Mouse (Mus musculus): ENCODE measurements around the gene Mier3. TPM values are rescaled to one million over a fixed set of nuclear protein-coding genes. Genes with fewer than 3 reads are reported as not detected.
A peak's percentile ranks its signal among the peaks of the same experiment; 100 is the strongest.

The Mier3 gene
- polyA plus RNA-seq, 1 experiment from 2014 or later: 12.0 TPM

- no peak overlapping the region for H3K4me3 ChIP-seq
- H3K27ac ChIP-seq: no peak overlapping the region; the same call in 1 of the 2 replicates
- H3K27me3 ChIP-seq: no peaks in the 10 kb centered on the region
- no peaks in the 10 kb centered on the region for H3K36me3 ChIP-seq
- H3K9ac ChIP-seq: no peak overlapping the region
- no peak for ATAC-seq (replicated peaks; ENCODE audit: insufficient number of reproducible peaks, insufficient read depth, low FRiP score, low read depth)
- no peak overlapping the region for H3K4me2 ChIP-seq
- no peaks in the 10 kb centered on the region for H3K9me3 ChIP-seq (replicated peaks)
- H3K4me1 ChIP-seq (replicated peaks): no peaks in the 10 kb centered on the region
- WGBS: 61% methylated on average over 12 of the region's 12 CpGs
Measured at GRCm38 (mm10) chr13:111658501-111659280, 22.1 kb upstream of the Mier3 start.

- WGBS: 73% methylated on average over 8 of the region's 8 CpGs
Measured at GRCm38 (mm10) chr13:111659430-111659829, 21.3 kb upstream of the Mier3 start.

GRCm38 (mm10) chr13:111660072-111660471 lies 20.7 kb upstream of the Mier3 start:
- 70% methylated on average over 13 of the region's 13 CpGs for WGBS
- Histone ChIP-seq H3K9ac (no peak overlapping the region), H3K36me3 (no peaks in the 10 kb centered on the region), H3K4me1 (replicated peaks) (no peaks in the 10 kb centered on the region), H3K9me3 (replicated peaks) (no peaks in the 10 kb centered on the region), H3K4me2 (no peak overlapping the region), H3K4me3 (no peak overlapping the region), H3K27ac (no peak overlapping the region), H3K27me3 (no peaks in the 10 kb centered on the region)
- ATAC-seq (replicated peaks; ENCODE audit: insufficient number of reproducible peaks, insufficient read depth, low FRiP score, low read depth): no peak

More at GRCm38 (mm10) chr13:111659430-111659829, 21.3 kb upstream of the Mier3 start:
- no peaks in the 10 kb centered on the region for H3K4me1 ChIP-seq (replicated peaks)
- H3K36me3 ChIP-seq: no peaks in the 10 kb centered on the region
- no peak for ATAC-seq (replicated peaks; ENCODE audit: insufficient number of reproducible peaks, insufficient read depth, low FRiP score, low read depth)
- no peak overlapping the region for H3K27ac ChIP-seq
- H3K9ac ChIP-seq: no peak overlapping the region
- H3K4me3 ChIP-seq: no peak overlapping the region
- H3K27me3 ChIP-seq: no peaks in the 10 kb centered on the region
- no peaks in the 10 kb centered on the region for H3K9me3 ChIP-seq (replicated peaks)
- H3K4me2 ChIP-seq: no peak overlapping the region

- H3K27me3 ChIP-seq: no peaks in the 10 kb centered on the region
- ATAC-seq (replicated peaks; ENCODE audit: insufficient number of reproducible peaks, insufficient read depth, low FRiP score, low read depth): no peak
- no peak overlapping the region for H3K4me2 ChIP-seq
- H3K4me1 ChIP-seq (replicated peaks): no peaks in the 10 kb centered on the region
- H3K27ac ChIP-seq: no peak overlapping the region
- no peak overlapping the region for H3K4me3 ChIP-seq
- H3K9me3 ChIP-seq (replicated peaks): no peaks in the 10 kb centered on the region
- H3K36me3 ChIP-seq: no peaks in the 10 kb centered on the region
- 56% methylated on average over 3 of the region's 3 CpGs for WGBS
- no peak overlapping the region for H3K9ac ChIP-seq
Measured at GRCm38 (mm10) chr13:111660556-111660955, 20.2 kb upstream of the Mier3 start.

GRCm38 (mm10) chr13:111668016-111668415 lies 12.8 kb upstream of the Mier3 start:
- no peak overlapping the region for H3K4me2 ChIP-seq
- H3K27me3 ChIP-seq: no peaks in the 10 kb centered on the region
- H3K27ac ChIP-seq: no peak overlapping the region
- no peak overlapping the region for H3K4me3 ChIP-seq
- WGBS: 85% methylated on average over 7 of the region's 7 CpGs
- ATAC-seq (replicated peaks; ENCODE audit: insufficient number of reproducible peaks, insufficient read depth, low FRiP score, low read depth): no peak
- no peak overlapping the region for H3K9ac ChIP-seq
- H3K36me3 ChIP-seq: no peaks in the 10 kb centered on the region
- H3K9me3 ChIP-seq (replicated peaks): no peaks in the 10 kb centered on the region
- H3K4me1 ChIP-seq (replicated peaks): no peaks in the 10 kb centered on the region

- no peak for ATAC-seq (replicated peaks; ENCODE audit: insufficient number of reproducible peaks, insufficient read depth, low FRiP score, low read depth)
- Histone ChIP-seq H3K27me3 (no peaks in the 10 kb centered on the region), H3K27ac (no peak overlapping the region)
Measured at GRCm38 (mm10) chr13:111676841-111677240, 3.9 kb upstream of the Mier3 start.

GRCm38 (mm10) chr13:111684056-111684625 lies 3.4 kb downstream of the Mier3 start:
- Histone ChIP-seq H3K36me3 (no peaks in the 10 kb centered on the region), H3K4me1 (replicated peaks) (peaks cover 18% of the 10 kb centered on the region), H3K27me3 (no peaks in the 10 kb centered on the region), H3K4me2 (no peak overlapping the region), H3K9ac (no peak overlapping the region), H3K27ac (no peak overlapping the region), H3K9me3 (replicated peaks) (no peaks in the 10 kb centered on the region), H3K4me3 (no peak overlapping the region)
- ATAC-seq (replicated peaks; ENCODE audit: insufficient number of reproducible peaks, insufficient read depth, low FRiP score, low read depth): no peak
- WGBS: 35% methylated on average over 5 of the region's 5 CpGs

More at GRCm38 (mm10) chr13:111676841-111677240, 3.9 kb upstream of the Mier3 start:
- no peaks in the 10 kb centered on the region for H3K36me3 ChIP-seq
- no peak overlapping the region for H3K4me2 ChIP-seq
- H3K4me3 ChIP-seq: no peak overlapping the region
- H3K4me1 ChIP-seq (replicated peaks): no peaks in the 10 kb centered on the region
- 90% methylated on average over 3 of the region's 3 CpGs for WGBS
- peaks cover 8% of the 10 kb centered on the region; the same call in 1 of the 2 replicates for H3K9me3 ChIP-seq (replicated peaks)
- H3K9ac ChIP-seq: no peak overlapping the region

GRCm38 (mm10) chr13:111685751-111686462 lies 5.1 kb downstream of the Mier3 start:
- Histone ChIP-seq H3K9ac (peak overlapping the region; percentile 99), H3K4me2 (peak overlapping the region; percentile 93), H3K27me3 (no peaks in the 10 kb centered on the region), H3K27ac (peak overlapping the region; percentile 97), H3K36me3 (no peaks in the 10 kb centered on the region), H3K4me1 (replicated peaks) (peaks cover 18% of the 10 kb centered on the region), H3K4me3 (peak overlapping the region; percentile 84), H3K9me3 (replicated peaks) (no peaks in the 10 kb centered on the region)
- ATAC-seq (replicated peaks; ENCODE audit: insufficient number of reproducible peaks, insufficient read depth, low FRiP score, low read depth): peak; percentile 91
- WGBS: 0% methylated on average over 46 of the region's 86 CpGs

- Histone ChIP-seq H3K27ac (peak overlapping the region; percentile 97), H3K36me3 (peaks cover 6% of the 10 kb centered on the region; the same call in 1 of the 2 replicates), H3K4me2 (peak overlapping the region; percentile 93), H3K4me1 (replicated peaks) (peaks cover 18% of the 10 kb centered on the region), H3K9me3 (replicated peaks) (no peaks in the 10 kb centered on the region), H3K27me3 (no peaks in the 10 kb centered on the region), H3K9ac (peak overlapping the region; percentile 99), H3K4me3 (peak overlapping the region; percentile 84)
- WGBS: under 1% methylated on average over 60 of the region's 101 CpGs
- ATAC-seq (replicated peaks; ENCODE audit: insufficient number of reproducible peaks, insufficient read depth, low FRiP score, low read depth): peak; percentile 60
Measured at GRCm38 (mm10) chr13:111686522-111687284, 5.9 kb downstream of the Mier3 start.

GRCm38 (mm10) chr13:111687285-111687781 lies 6.6 kb downstream of the Mier3 start:
- Histone ChIP-seq H3K9ac (peak overlapping the region; percentile 99), H3K27ac (peak overlapping the region; percentile 97), H3K4me1 (replicated peaks) (peaks cover 18% of the 10 kb centered on the region), H3K4me2 (peak overlapping the region; percentile 93), H3K27me3 (no peaks in the 10 kb centered on the region), H3K4me3 (peak overlapping the region; percentile 84), H3K9me3 (replicated peaks) (no peaks in the 10 kb centered on the region), H3K36me3 (peaks cover 13% of the 10 kb centered on the region)
- under 1% methylated on average over 35 of the region's 35 CpGs for whole genome bisulfite sequencing
- ATAC-seq (replicated peaks; ENCODE audit: insufficient number of reproducible peaks, insufficient read depth, low FRiP score, low read depth): peak; percentile 52

Data from heart, embryonic 15.5 days (tissue).